ENCODE assay signal across 8 mouse cellular contexts in genomic region chr11:98550311-98550974, GRCm38 (mm10). TPM values are rescaled to one million over a fixed set of nuclear protein-coding genes. Genes with fewer than 3 reads are reported as not detected.
DNase-seq lines count a peak whose midpoint lies in the region; ATAC-seq and TF ChIP-seq lines count a peak whose summit lies in the region.

No protein-coding gene starts in this region.

- H3K9ac ChIP-seq in forebrain, embryonic 14.5 days (ENCODE audit: low read length) = peak overlapping the region; percentile 71
- H3K9ac ChIP-seq in liver, embryonic 14.5 days (replicated peaks) = peak overlapping the region; percentile 47

- DNase-seq in spleen, postnatal 10 days (ENCODE audit: low spot score in 2 of 2) = peak; percentile 26 to 41
- DNase-seq in spleen, postnatal 14 days (ENCODE audit: low spot score in 2 of 2) = no peak
- DNase-seq in forebrain, embryonic 14.5 days (ENCODE audit: low spot score) = no peak
- DNase-seq in liver, embryonic 14.5 days (ENCODE audit: low read depth in 3 of 3, low spot score in 3 of 3) = no peak
- DNase-seq in layer of hippocampus, adult 9-11 months = no peak
- DNase-seq in kidney, postnatal 25 days = no peak
- no peak for DNase-seq in gastrocnemius, postnatal 25 days

- TF ChIP-seq POLR2A in small intestine, adult 2 months (IDR thresholded peaks at IDR 0.05; ENCODE audit: low read depth, low read length) = 0 out of 2 replicates have a peak, but pooled peaks have one; percentile 30

- H3K27ac ChIP-seq in forebrain, embryonic 14.5 days (ENCODE audit: low read depth, low read length) = no peak overlapping the region
- H3K27ac ChIP-seq in liver, embryonic 14.5 days = no peak overlapping the region
- peak overlapping the region; percentile 61 for H3K27ac ChIP-seq in small intestine, adult 2 months (ENCODE audit: insufficient read depth, low read depth, low read length)

- H3K9me3 ChIP-seq in forebrain, embryonic 14.5 days (replicated peaks; ENCODE audit: control insufficient read depth, low read length) = no peaks in the 10 kb centered on the region
- H3K9me3 ChIP-seq in liver, embryonic 14.5 days (ENCODE audit: control insufficient read depth, low read length) = no peaks in the 10 kb centered on the region

- ATAC-seq in forebrain, embryonic 14.5 days = no peak
- ATAC-seq in liver, embryonic 14.5 days (ENCODE audit: insufficient read depth) = no peak

- peak overlapping the region; percentile 56 for H3K4me3 ChIP-seq in forebrain, embryonic 14.5 days (ENCODE audit: low read depth, low read length)
- peak overlapping the region; percentile 47 to 78 for H3K4me3 ChIP-seq in liver, embryonic 14.5 days (ENCODE audit: insufficient read depth in 1 of 2, low read depth in 2 of 2, low read length in 2 of 2)
- peak overlapping the region; percentile 94 for H3K4me3 ChIP-seq in small intestine, adult 2 months (ENCODE audit: low read depth, low read length)

- no peaks in the 10 kb centered on the region for H3K36me3 ChIP-seq in forebrain, embryonic 14.5 days (ENCODE audit: control insufficient read depth, insufficient read depth, low read length)
- H3K36me3 ChIP-seq in liver, embryonic 14.5 days (replicated peaks; ENCODE audit: control insufficient read depth, insufficient read depth, low read depth) = no peaks in the 10 kb centered on the region
- no peaks in the 10 kb centered on the region for H3K36me3 ChIP-seq in small intestine, adult 2 months (ENCODE audit: control insufficient read depth, insufficient read depth, low read length)

- H3K4me2 ChIP-seq in forebrain, embryonic 14.5 days (ENCODE audit: low read length) = peak overlapping the region; percentile 48
- peak overlapping the region; percentile 95 for H3K4me2 ChIP-seq in liver, embryonic 14.5 days (ENCODE audit: low read depth)

- TF ChIP-seq CTCF in liver, embryonic 14.5 days (IDR thresholded peaks at IDR 0.05; ENCODE audit: low read depth) = no peak
- peak; percentile 15; the same call in 1 of the 2 replicates for TF ChIP-seq CTCF in small intestine, adult 2 months (IDR thresholded peaks at IDR 0.05; ENCODE audit: extremely low read depth, insufficient read length, insufficient replicate concordance, low read depth, low read length)

- TF ChIP-seq EP300 in liver, embryonic 14.5 days (IDR thresholded peaks at IDR 0.05; ENCODE audit: low read depth) = no peak

- H3K27me3 ChIP-seq in forebrain, embryonic 14.5 days (replicated peaks; ENCODE audit: control insufficient read depth, insufficient read depth, low read length) = peaks cover 46% of the 10 kb centered on the region
- H3K27me3 ChIP-seq in liver, embryonic 14.5 days (ENCODE audit: control insufficient read depth, insufficient read depth, low read length) = peaks cover 52% of the 10 kb centered on the region
- H3K27me3 ChIP-seq in small intestine, adult 2 months (ENCODE audit: control insufficient read depth, insufficient read depth, low read length) = peaks cover 29% of the 10 kb centered on the region

- H3K4me1 ChIP-seq in forebrain, embryonic 14.5 days (ENCODE audit: control insufficient read depth, insufficient read depth, low read length) = peaks cover 1% of the 10 kb centered on the region; the same call in 1 of the 2 replicates
- peaks cover 11 to 12% of the 10 kb centered on the region in 2 experiments for H3K4me1 ChIP-seq in liver, embryonic 14.5 days (replicated peaks; ENCODE audit: control insufficient read depth in 2 of 2, insufficient read depth in 2 of 2, low read length in 1 of 2)
- H3K4me1 ChIP-seq in small intestine, adult 2 months (ENCODE audit: control insufficient read depth, insufficient read depth, insufficient read length, low read length) = peaks cover 6% of the 10 kb centered on the region; the same call in 1 of the 2 replicates

- WGBS in forebrain, embryonic 14.5 days = 19% methylated on average over 20 of the region's 20 CpGs
- 15% methylated on average over 20 of the region's 20 CpGs for whole genome bisulfite sequencing in liver, embryonic 14.5 days (ENCODE audit: insufficient replicate concordance)
- WGBS in small intestine, adult 2 months = 23% methylated on average over 20 of the region's 20 CpGs

RNA-seq across cellular contexts. Expression of gene Zpbp2, which starts 0.5 kb away (rescaled TPM):
- not detected in 2 replicates for polyA plus RNA-seq in forebrain, embryonic 14.5 days (2014; fragmentation: Nextera tagmentation; extraction: Ambion mirVana)
- polyA plus RNA-seq in liver, embryonic 14.5 days (2012; rRNA removed) = 0.30 and 0.44 TPM in 2 replicates
- 0.76 and 0.83 TPM in 2 replicates for polyA plus RNA-seq in liver, embryonic 14.5 days (2014; fragmentation: Nextera tagmentation; extraction: Ambion mirVana)
- not detected in 2 replicates for polyA plus RNA-seq in small intestine, adult 2 months (2012; rRNA removed)
- total RNA-seq in gastrocnemius, postnatal 25 days (2021) = not detected

RNA-seq across cellular contexts. Expression of gene Ikzf3, which starts 4.6 kb away (rescaled TPM):
- not detected in 2 replicates for polyA plus RNA-seq in forebrain, embryonic 14.5 days (2014; fragmentation: Nextera tagmentation; extraction: Ambion mirVana)
- polyA plus RNA-seq in liver, embryonic 14.5 days (2012; rRNA removed) = 0.15 and 0.27 TPM in 2 replicates
- polyA plus RNA-seq in liver, embryonic 14.5 days (2014; fragmentation: Nextera tagmentation; extraction: Ambion mirVana) = 0.05 and 0.10 TPM in 2 replicates
- polyA plus RNA-seq in small intestine, adult 2 months (2012; rRNA removed) = 6.6 and 9.7 TPM in 2 replicates
- under 1 TPM in 1 of 2 experiments, not detected in 1; 0.15 TPM for total RNA-seq in gastrocnemius, postnatal 25 days (2021)

RNA-seq across cellular contexts. Expression of gene Ormdl3, which starts 36.7 kb away (rescaled TPM):
- 24.7 and 24.8 TPM in 2 replicates for polyA plus RNA-seq in forebrain, embryonic 14.5 days (2014; fragmentation: Nextera tagmentation; extraction: Ambion mirVana)
- 23.4 and 27.4 TPM in 2 replicates for polyA plus RNA-seq in liver, embryonic 14.5 days (2012; rRNA removed)
- 6.4 and 6.8 TPM in 2 replicates for polyA plus RNA-seq in liver, embryonic 14.5 days (2014; fragmentation: Nextera tagmentation; extraction: Ambion mirVana)
- polyA plus RNA-seq in small intestine, adult 2 months (2012; rRNA removed) = 46.3 and 105 TPM in 2 replicates
- total RNA-seq in gastrocnemius, postnatal 25 days (2021) = 10 to 100 TPM; 19.9 to 28.2 TPM

RNA-seq across cellular contexts. Expression of gene Lrrc3c, which starts 47.6 kb away (rescaled TPM):
- polyA plus RNA-seq in forebrain, embryonic 14.5 days (2014; fragmentation: Nextera tagmentation; extraction: Ambion mirVana) = not detected in 2 replicates
- not detected in 2 replicates for polyA plus RNA-seq in liver, embryonic 14.5 days (2012; rRNA removed)
- polyA plus RNA-seq in liver, embryonic 14.5 days (2014; fragmentation: Nextera tagmentation; extraction: Ambion mirVana) = not detected in 2 replicates
- not detected in 2 replicates for polyA plus RNA-seq in small intestine, adult 2 months (2012; rRNA removed)
- total RNA-seq in gastrocnemius, postnatal 25 days (2021) = not detected

Comparison
In these comparisons a context has a peak if more than half of its experiments do, and no peak if none do; other contexts are left out.
1. DNase-seq: peak in spleen, postnatal 10 days (2 of 2); none in spleen, postnatal 14 days (0 of 2), forebrain, embryonic 14.5 days (single experiment), liver, embryonic 14.5 days (0 of 3), layer of hippocampus, adult 9-11 months (single experiment), kidney, postnatal 25 days (0 of 2) and gastrocnemius, postnatal 25 days (single experiment).
2. Peak in every context shown above with its lines, with median percentiles within 50 percentile points of each other: H3K4me3 ChIP-seq.